Comparison of ENCODE assay signal across 1 mouse cellular context in genomic region chr12:111448931-111449705, GRCm38 (mm10).
TF ChIP-seq lines count a peak whose summit lies in the region.

No protein-coding gene starts in this region.

TF ChIP-seq in myocyte, 11 proteins besides CTCF, POLR2A, EP300 and RAD21:
- TF ChIP-seq MAX (IDR thresholded peaks at IDR 0.05; ENCODE audit: low read depth) (no peak), TCF12 (IDR thresholded peaks at IDR 0.05; ENCODE audit: insufficient read depth, poor library complexity, severe bottlenecking) (no peak), REST (IDR thresholded peaks at IDR 0.05; ENCODE audit: insufficient read depth, insufficient read length) (no peak), TCF3 (IDR thresholded peaks at IDR 0.05; ENCODE audit: insufficient read length, low read depth) (no peak), USF1 (IDR thresholded peaks at IDR 0.05; ENCODE audit: low read depth) (no peak), E2F4 (IDR thresholded peaks at IDR 0.05; ENCODE audit: insufficient read depth) (no peak), MYOG (IDR thresholded peaks at IDR 0.05; ENCODE audit: control insufficient read depth in 1 of 3, insufficient read depth in 1 of 3, insufficient read length in 2 of 3, low read depth in 2 of 3) (no peak), SRF (IDR thresholded peaks at IDR 0.05; ENCODE audit: control insufficient read depth, insufficient read length, low read depth) (no peak), POLR2AphosphoS2 (IDR thresholded peaks at IDR 0.05; ENCODE audit: insufficient read length, low read depth) (no peak), CEBPB (IDR thresholded peaks at IDR 0.05; ENCODE audit: insufficient read depth, poor library complexity, severe bottlenecking) (no peak), MYOD1 (IDR thresholded peaks at IDR 0.05; ENCODE audit: control insufficient read depth in 1 of 3, insufficient read length in 2 of 3, low read depth in 2 of 3) (no peak)
TF ChIP-seq in myocyte: peak in this region for 0.
